In genomic region chr1:165641786-165642771, GRCm38 (mm10) we compare ENCODE assay signal across 8 mouse cellular contexts. TPM values are rescaled to one million over a fixed set of nuclear protein-coding genes. Genes with fewer than 3 reads are reported as not detected.
DNase-seq lines count a peak whose midpoint lies in the region; ATAC-seq lines count a peak whose summit lies in the region.

No protein-coding gene starts in this region.

- H3K4me1 ChIP-seq in hindbrain, embryonic 13.5 days (replicated peaks), result no peaks in the 10 kb centered on the region

- DNase-seq in NIH3T3 (ENCODE audit: low read depth), result peak; percentile 96
- DNase-seq in cerebellum, postnatal 14 days, result peak; percentile 95 to 97
- DNase-seq in frontal cortex, postnatal 14 days (ENCODE audit: low spot score in 2 of 2), result peak; percentile 82 to 93
- DNase-seq in layer of hippocampus, postnatal 25 days (ENCODE audit: extremely low spot score in 1 of 2, low spot score in 1 of 2), result peak; percentile 97 to 99
- peak; percentile 93 for DNase-seq in lung, postnatal 14 days
- DNase-seq in ovary, postnatal 36 days (ENCODE audit: low spot score), result peak; percentile 92
- peak; percentile 86 for DNase-seq in thymus, postnatal 25 days

- peak; percentile 85 for ATAC-seq in hindbrain, embryonic 13.5 days (ENCODE audit: low FRiP score)

- H3K4me3 ChIP-seq in hindbrain, embryonic 13.5 days, result peak overlapping the region; percentile 69

- peak overlapping the region; percentile 58 for H3K4me2 ChIP-seq in hindbrain, embryonic 13.5 days

- under 1% methylated on average over 75 of the region's 75 CpGs for WGBS in hindbrain, embryonic 13.5 days

- no peaks in the 10 kb centered on the region for H3K9me3 ChIP-seq in hindbrain, embryonic 13.5 days

- peak overlapping the region; percentile 96 for H3K27ac ChIP-seq in hindbrain, embryonic 13.5 days

- no peaks in the 10 kb centered on the region for H3K27me3 ChIP-seq in hindbrain, embryonic 13.5 days

- H3K36me3 ChIP-seq in hindbrain, embryonic 13.5 days, result no peaks in the 10 kb centered on the region

- peak overlapping the region; percentile 86 for H3K9ac ChIP-seq in hindbrain, embryonic 13.5 days

RNA-seq across cellular contexts. Expression of gene Mpzl1, which starts 7.7 kb away (rescaled TPM):
- 151 and 157 TPM in 2 replicates for polyA plus RNA-seq in hindbrain, embryonic 13.5 days (2015; fragmentation: Nextera tagmentation; extraction: Ambion mirVana)
- total RNA-seq in layer of hippocampus, postnatal 25 days (2021), result 10 to 100 TPM; 47.8 to 51.6 TPM

Comparison
In these comparisons a context has a peak if more than half of its experiments do, and no peak if none do; other contexts are left out.
1. Peak in every context shown above with its lines: DNase-seq, ATAC-seq, H3K4me3 ChIP-seq and H3K27ac ChIP-seq.